Mouse (Mus musculus) telencephalon, adult 2 months (tissue): ENCODE results near the gene Mnd1.

Source experiments
- DNase-seq: peaks from one replicate; pipeline ENCODE4 v3.0.0-alpha.2; 2011; ENCODE audit warnings: low read depth, low spot score

The Mnd1 gene

GRCm38 (mm10) chr3:84157559-84158350 lies 2.2 kb upstream of the Mnd1 start:
- no peak for DNase-seq

- DNase-seq: no peak
These were observed 1.4 kb upstream of the Mnd1 start for GRCm38 (mm10) chr3:84157011-84157410.

- no peak for DNase-seq
These were observed 519 bp upstream of the Mnd1 start for GRCm38 (mm10) chr3:84156105-84156504.

DNA sequence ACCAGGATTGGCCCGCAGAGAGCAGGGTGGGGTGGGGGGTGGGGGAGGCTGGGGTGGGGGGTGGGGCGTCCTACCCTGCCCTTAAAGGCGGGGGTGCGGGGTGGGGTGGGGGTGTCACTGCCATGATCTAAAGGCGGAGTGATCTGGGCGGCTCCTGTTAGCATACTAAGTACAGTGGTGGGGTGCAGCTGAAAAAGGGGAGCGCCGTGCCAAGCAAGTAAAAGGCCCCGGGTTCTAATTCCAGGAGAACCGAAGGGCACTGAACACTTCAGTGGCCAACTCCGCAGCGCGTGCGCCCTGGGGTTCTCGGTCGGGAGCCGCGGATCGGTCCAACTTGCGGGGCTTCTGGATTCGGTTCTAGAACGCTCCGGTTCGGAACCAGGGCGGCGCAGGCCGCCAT lies 440 bp downstream of the Mnd1 start:
- no peak for DNase-seq

DNA sequence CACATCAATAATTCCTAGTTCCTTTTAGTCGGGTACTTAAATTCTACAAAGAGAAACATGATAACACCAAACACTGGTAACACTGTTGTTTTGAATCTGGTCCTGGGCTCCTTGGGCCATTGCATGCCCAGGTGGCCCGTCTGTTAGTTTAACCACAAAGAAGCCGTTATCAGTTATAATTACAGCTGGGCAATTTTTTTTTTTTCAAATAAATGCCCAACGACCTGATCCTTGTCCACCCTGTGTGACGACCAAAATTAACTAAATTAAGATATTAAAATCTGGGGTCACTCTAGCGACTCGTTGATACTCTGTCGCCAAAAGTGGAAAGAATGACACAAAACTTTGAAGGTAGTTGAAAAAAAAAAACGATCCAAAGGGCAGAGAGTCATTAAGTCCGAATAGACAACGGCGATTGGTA lies 855 bp downstream of the Mnd1 start:
- no peak for DNase-seq

DNA sequence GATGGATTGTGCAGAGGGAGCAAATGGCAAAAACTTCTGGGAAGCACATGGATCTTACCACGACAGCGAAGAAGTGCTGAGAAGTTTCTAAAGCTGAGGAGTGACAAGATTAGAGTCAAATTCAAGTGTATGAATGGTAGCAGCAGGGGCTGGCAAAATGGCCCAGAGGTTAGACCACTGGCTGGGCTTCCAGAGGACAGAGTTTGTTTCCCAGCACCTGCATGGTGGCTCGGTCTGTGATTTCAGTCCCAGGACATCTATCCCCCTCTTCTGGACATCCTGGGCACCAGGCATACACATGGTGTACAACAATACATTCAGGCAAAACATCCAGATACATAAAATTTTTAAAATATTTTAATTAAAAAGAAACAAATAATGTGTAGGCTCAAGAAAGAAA lies 5.8 kb downstream of the Mnd1 start:
- no peak for DNase-seq

GRCm38 (mm10) chr3:84140947-84141346 lies 14.6 kb downstream of the Mnd1 start:
- DNase-seq: no peak

GRCm38 (mm10) chr3:84136509-84136908 lies 19.1 kb downstream of the Mnd1 start:
- no peak for DNase-seq

DNA sequence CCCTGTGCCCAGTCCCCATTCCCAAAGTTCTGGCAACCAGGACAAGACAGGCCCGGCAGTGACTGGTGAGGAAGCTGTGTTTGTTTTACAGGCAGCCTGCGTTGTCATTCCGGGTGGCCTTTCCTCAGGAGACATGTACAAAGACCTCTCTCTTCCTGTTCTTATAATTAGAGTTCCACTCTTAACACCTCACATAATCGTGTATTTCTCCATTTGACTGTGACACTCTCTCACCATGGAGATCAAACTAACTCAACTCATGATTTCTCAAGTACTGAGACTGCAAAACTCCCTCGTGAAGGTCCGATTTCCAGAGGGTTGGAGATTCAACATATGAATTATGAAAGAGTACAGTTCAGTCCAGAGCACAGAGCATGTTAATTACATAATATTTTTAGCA lies 19.7 kb downstream of the Mnd1 start:
- no peak for DNase-seq

DNA sequence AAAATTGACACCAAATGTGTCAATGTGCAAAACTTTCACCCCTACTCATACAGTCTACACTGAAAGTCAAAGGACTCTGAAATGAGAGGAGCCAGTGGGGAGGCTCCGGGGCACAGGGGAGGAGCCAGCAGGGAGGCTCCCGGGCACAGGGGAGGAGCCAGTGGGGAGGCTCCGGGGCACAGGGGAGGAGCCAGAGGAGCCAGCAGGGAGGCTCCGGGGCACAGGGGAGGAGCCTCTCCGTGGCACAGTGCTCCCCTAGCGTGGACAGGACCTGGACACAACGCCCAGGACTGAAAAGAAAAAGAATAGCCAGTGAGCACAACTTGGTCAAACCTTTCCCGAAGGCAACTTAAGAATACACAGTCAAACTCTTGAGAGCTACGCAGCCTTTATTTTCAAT lies 20.2 kb downstream of the Mnd1 start:
- DNase-seq: no peak

- no peak for DNase-seq
These were observed 24.2 kb downstream of the Mnd1 start for GRCm38 (mm10) chr3:84131369-84131768.

DNA sequence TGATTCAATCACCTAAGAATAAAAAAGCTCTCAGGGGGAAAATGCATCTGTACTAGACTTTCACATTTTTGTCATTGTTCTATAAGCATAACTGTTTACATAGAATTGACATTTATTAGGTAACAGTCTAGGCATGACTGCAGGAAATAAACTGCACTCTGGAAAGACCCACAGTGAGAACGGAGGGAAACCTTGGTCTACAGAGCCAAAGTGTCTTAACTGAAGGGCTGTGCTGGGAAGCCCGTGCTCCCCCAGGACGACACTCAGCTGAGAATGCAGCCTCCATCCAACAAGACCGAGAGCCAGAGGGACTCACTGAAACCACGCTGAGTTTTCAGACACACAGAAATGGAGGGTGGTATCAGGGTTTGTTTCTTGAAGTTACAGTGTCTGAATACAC lies 24.8 kb downstream of the Mnd1 start:
- DNase-seq: no peak

GRCm38 (mm10) chr3:84128871-84129870 lies 26.4 kb downstream of the Mnd1 start:
- DNase-seq: no peak

DNA sequence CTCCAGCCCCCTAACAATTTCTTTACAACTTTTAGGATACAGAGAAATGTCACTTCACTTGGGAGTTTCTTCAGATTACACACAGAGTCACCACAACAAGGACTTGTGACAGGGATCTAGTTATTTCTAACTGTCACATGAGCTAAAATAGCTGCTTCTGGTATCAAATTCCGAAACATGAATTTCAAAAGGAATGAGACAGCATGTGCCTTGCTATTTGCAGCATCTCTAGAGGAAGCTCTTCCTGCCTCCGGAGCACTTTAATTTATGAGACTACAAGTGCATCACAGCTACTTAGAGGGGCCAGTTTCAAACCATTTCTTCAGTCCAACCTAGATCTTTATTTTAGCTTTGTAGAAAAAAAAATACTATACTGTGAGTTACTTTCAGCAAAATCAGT lies 28.2 kb downstream of the Mnd1 start:
- peak; percentile 32 for DNase-seq

DNA sequence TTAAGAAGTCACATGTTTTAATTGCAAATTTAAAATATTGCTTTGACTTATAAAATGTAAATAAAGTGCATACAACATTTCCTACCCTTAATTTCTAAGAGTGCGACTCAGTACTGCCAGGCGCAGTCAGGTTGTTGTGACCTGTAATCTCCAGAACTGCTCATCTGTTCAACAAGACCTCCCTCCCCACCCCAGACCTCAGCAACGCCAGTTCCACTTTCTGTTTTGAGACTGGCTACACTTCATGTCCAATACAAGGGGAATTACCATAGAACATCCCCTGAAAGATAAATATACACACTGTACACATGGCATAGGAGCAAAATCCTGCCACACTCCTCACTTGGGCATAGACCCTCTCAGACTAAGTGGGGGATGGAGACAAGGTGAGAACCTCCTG lies 28.9 kb downstream of the Mnd1 start:
- DNase-seq: no peak

DNA sequence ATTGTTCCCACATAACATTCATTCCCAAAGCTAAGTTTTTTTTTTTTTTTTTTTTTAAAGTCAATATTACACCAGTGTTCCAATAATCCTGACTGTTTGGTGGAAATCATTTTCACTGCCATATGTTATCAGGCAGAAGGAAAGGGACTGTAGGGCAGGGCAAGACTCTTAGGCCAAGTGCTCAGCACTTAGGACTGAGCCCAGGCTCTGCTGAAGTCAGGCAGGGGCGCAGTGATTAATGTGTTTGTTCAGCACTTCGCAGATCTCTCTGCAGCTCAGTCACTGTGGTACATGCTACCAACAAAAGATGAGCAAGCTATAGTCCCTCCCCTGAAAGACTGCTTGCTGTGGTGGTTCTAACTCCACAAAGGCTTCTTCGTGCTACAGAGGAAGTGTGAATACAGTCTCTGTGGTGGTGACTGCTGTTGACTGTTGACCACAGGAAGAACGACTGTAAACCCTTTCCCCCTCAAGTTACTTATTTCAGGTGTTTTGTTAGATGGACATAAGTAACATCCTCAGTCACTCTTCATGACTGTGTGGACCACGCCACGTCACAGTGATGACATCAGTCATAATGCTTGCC lies 29.8 kb downstream of the Mnd1 start:
- DNase-seq: no peak

DNA sequence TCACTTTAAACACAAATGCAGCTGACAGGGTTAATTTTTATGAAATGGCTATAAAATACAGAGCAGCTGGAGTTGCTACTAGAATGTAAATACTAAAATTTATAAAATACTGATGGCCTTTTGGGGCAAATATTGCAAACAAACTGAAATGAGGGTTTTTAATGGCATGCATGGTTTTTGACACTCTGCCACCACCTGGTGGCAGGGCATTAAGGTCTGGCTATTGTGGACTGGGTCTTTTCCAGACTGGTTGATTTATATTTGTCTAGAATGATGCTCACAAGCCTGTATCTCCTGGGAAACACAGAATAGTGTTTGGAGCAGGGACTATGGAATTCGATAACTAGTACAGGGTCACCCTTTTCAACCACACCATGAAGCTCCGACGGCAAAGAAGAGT lies 32.1 kb downstream of the Mnd1 start:
- no peak for DNase-seq

DNA sequence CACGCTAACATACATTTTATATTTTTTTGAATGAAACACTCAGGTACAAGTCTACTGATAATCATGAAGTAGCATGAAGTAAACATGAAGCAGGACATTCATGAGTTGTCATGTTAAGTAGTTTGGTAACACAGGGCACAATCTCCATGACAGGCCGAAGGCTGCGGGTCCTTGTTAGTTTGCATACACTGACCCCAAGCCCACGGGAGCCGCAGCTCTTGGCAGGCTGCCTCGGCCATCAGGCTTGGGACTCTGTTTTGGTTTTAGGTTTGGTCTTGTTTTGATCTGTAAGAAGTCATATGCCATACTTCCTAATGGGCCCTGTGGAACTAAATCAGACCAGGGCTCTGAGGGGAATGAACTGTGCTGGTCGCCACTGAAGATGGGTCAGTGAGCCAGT lies 36.9 kb downstream of the Mnd1 start:
- DNase-seq: no peak

GRCm38 (mm10) chr3:84118178-84118577 lies 37.4 kb downstream of the Mnd1 start:
- DNase-seq: no peak

GRCm38 (mm10) chr3:84108614-84109013 lies 47.0 kb downstream of the Mnd1 start:
- no peak for DNase-seq

DNA sequence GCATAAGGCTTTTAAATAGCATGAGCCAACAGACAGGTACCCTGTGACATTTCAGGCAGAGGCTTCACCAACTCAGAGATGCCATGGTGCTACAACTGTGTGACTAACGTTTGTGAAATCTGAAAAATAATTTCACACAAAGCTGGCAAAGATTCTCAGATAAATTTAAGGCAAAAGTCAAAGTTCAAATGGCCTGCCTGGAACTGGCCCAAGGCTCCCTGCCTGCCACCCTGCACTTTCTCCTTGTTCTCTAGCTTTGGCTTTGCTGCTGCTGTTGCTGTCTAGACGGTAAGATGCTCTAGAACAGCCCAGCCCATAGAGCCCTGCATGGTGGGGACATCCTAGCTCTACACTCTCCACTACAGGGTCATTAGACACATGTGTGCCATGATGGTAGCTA lies 49.5 kb downstream of the Mnd1 start:
- DNase-seq: no peak

DNA sequence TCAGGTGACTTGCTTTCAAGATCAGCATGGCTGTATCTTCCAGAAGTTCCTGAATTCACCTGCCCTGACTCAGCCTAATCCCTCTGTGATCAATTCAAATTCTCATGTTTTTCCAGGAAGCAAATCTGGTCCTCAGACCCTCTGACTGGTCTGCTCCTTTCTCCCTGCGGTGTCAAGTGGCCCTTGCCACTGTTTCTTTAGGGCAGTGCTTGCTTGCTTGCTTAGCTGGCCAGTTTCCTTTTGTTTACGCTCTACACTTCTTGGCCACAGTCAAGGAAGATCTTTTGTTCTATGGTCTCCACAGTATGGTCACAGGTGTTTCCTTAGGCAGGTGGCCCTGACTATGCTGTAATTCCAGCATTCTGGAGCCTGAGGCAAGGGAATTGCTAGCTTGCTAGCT lies 52.0 kb downstream of the Mnd1 start:
- DNase-seq: no peak
